Mouse (Mus musculus) central nervous system, embryonic 11.5 days (tissue): Measurements from ENCODE around the gene Atg7. TPM values are rescaled to one million over a fixed set of nuclear protein-coding genes. Genes with fewer than 3 reads are reported as not detected.

Experiments
- polyA plus RNA-seq: library from polyadenylated mRNA; depleted of rRNA; stranded (reverse); fragments of >200 nt; gene quantifications from 2 replicates; pipeline ENCODE4 v1.2.3, GENCODE M21; 2012; rRNA removed

Atg7 gene
- 10.3 and 14.4 TPM in 2 replicates for polyA plus RNA-seq

DNA sequence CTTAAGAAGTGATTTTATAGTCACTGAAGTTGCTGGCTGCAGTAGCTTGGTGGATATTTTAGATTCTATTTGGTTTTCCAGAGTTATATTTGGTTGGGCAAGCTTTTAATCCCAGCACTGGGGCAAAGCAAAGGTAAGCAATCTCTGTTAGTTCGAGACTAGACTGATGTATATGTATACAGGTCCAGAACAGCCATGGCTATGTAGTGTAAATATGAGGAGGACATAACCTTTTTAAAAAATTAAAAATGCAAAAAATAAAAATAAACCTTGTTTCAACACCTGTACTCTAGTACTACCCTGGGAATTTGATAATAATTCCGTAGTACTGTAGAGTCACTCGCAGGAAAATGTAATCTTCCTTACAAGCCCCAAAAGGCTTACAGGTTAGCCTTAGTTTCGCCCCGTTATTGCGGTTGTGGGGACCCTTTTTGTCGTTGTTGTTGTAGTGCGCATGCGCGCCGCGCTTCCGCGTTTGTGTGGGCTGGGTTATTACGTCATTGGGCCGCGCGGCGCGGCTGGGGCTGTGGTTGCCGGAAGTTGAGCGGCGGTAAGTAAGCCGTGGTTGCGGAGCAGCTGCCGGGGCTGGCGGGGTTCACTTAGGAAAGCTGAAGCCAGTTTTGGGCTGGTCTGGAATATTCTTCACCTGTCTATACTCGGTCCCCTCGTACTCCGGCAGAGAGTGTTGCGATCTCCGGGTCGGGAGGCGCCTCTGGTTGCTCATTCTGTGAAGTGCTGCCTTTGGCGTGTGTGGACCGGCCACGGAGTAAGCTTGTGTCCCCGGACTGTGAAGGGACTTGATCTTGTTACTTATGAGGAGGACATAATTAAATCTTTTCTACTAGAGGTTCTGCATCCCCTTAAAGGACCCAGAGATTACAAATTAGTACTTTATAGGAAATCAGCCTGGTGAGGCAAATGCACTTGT is at the start of gene Atg7:
Gene Atg7, plus strand, starts transcription at position 497 of the 928 bp plus-strand sequence.

Other genes with a start within 250 kb of the Atg7 start
- 0.12 and 0.14 TPM in 2 replicates for gene Hrh1, start 245.2 kb upstream of the Atg7 start, polyA plus RNA-seq